Mouse (Mus musculus): ENCODE data around the gene Slc8a1.

The Slc8a1 gene

DNA sequence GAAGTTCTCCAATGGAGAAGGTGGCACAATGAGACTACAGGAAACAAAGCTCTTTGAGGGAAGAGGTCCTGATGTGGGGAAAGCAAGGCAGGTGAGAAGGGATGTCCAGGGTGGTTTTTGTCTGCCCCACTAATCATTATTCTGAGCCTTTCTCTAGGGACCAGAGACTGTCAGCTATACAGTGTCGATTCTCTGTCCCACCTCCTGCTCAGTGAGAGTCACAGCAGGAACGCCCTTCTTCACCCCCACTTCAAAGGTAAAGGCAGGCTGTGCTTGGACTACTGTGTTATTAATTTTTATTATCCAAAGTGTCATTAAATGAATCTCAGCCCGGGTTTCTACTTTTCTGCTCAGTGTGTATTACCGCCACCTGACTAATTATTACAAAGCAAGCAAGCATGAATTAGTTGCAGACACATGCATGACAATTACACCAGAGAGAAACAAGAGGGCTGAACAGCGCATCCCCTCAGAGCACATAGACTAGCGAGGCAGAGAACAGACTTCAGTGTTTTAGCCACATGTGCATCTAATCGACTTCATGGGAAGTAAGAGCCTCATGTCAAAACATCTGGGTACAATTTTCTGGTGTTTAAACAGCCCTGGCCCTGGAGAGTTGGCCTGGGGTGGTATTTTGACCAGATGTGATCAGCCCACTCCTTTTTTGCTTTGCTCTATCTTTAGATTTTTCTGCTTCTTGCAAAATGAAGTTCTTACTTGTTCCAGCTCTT lies 402.0 kb downstream of the Slc8a1 start:
- no peak for DNase-seq (ENCODE audit: low spot score)

DNA sequence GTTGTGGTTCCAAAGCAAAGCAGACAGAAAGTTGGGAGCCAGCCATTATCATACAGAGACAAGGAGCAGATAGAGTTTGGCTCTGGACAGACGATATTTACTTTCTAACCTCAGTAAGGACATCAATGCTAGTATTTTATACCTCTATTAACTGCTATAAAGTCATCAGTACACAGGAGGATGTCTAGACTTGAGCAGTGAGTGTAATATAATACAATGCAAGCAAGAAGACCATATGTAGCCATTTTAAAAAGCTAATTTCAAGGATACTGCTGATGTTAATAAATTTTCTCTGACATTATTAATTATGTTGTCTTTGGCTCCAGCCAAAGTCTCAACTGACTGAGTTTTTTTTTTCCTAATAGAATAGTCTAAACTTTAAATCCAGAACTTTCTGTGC lies 402.7 kb downstream of the Slc8a1 start:
- DNase-seq (ENCODE audit: low spot score): no peak
